Mouse (Mus musculus) forebrain, embryonic 15.5 days (tissue): ENCODE results near the gene Serinc2. TPM values are rescaled to one million over a fixed set of nuclear protein-coding genes. Genes with fewer than 3 reads are reported as not detected.

Source experiments
- ATAC-seq: fragments of 200-750 bp; cut with Nextera tagmentation; replicated peaks from 2 replicates; pipeline ENCODE4 v1.8.0; 2017; ENCODE audit warnings: mild to moderate bottlenecking, moderate TSS enrichment, moderate library complexity
- H3K27ac ChIP-seq: fragments of 300-500 bp; sonication (generic); replicated peaks from 2 replicates; pipeline ENCODE4 v1.5.1; 2015; ENCODE audit warnings: mild to moderate bottlenecking, inconsistent platforms
- H3K27me3 ChIP-seq: fragments of 300-500 bp; sonication (generic); 2 replicates; pipeline ENCODE4 v1.6.1; 2015; ENCODE audit warnings: inconsistent platforms
- H3K36me3 ChIP-seq: fragments of 300-500 bp; sonication (generic); 2 replicates; pipeline ENCODE4 v1.6.1; 2015; ENCODE audit warnings: mild to moderate bottlenecking, inconsistent platforms
- H3K4me1 ChIP-seq: fragments of 300-500 bp; sonication (generic); 2 replicates; pipeline ENCODE4 v1.6.1; 2015; ENCODE audit warnings: inconsistent platforms
- H3K4me2 ChIP-seq: fragments of 300-500 bp; sonication (generic); replicated peaks from 2 replicates; pipeline ENCODE4 v1.6.1; 2015; ENCODE audit warnings: mild to moderate bottlenecking, inconsistent platforms
- H3K4me3 ChIP-seq: fragments of 300-500 bp; sonication (generic); 2 replicates; pipeline ENCODE4 v1.5.1; 2015; ENCODE audit warnings: mild to moderate bottlenecking, inconsistent platforms
- H3K9ac ChIP-seq: fragments of 300-500 bp; sonication (generic); replicated peaks from 2 replicates; pipeline ENCODE4 v1.6.1; 2015; ENCODE audit warnings: mild to moderate bottlenecking, inconsistent platforms
- H3K9me3 ChIP-seq: fragments of 300-500 bp; sonication (generic); 2 replicates; pipeline ENCODE4 v1.6.1; 2016; ENCODE audit warnings: inconsistent platforms
- WGBS: fragments of 180-500 bp; shearing (Covaris S2); methylation state at CpG from one replicate; pipeline ENCODE4 v1.1.7; 2015; ENCODE audit warnings: mixed read lengths; 5-methylcytosine and 5-hydroxymethylcytosine counted together
- polyA plus RNA-seq: library from polyadenylated mRNA; unstranded; fragments of >200 nt; fragmentation: Nextera tagmentation; extraction: Ambion mirVana; gene quantifications from 2 replicates; pipeline ENCODE4 v1.2.1, GENCODE M21; 2015

Serinc2 gene
- 87.4 and 97.3 TPM in 2 replicates for polyA plus RNA-seq

DNA sequence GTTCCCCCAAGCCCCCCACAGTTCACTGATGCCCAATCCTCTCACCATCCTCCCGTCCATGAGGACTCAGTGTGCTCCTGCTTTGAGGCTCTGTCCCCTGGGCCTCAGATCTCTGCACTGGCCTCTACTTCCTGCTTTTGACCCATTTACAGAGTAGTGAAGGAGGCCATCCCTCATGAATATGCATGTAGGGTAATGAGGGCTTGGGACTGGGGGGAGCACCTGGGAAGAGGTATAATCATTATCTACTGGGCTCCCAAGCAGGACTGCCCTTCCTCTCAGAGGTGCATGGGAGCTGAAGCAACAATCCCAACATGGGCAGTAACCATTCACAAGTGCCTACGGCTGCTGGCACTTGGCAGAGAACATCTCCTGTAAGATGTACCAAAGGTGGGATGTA, at the start of gene Serinc2:
TSS of gene Serinc2 (minus strand) at position 101 of the 400 bp plus-strand sequence.
- H3K27me3 ChIP-seq: no peaks in the 10 kb centered on the region
- H3K9ac ChIP-seq: no peak within 1 kb of the TSS
- no peak within 1 kb of the TSS for H3K27ac ChIP-seq
- H3K4me2 ChIP-seq: no peak within 1 kb of the TSS
- no peak within 1 kb of the TSS for H3K4me3 ChIP-seq
- ATAC-seq: no peak
- peaks cover 8% of the 10 kb centered on the region for H3K4me1 ChIP-seq
- 70% methylated on average over 2 of the region's 2 CpGs for WGBS
- H3K9me3 ChIP-seq: no peaks in the 10 kb centered on the region
- H3K36me3 ChIP-seq: no peaks in the 10 kb centered on the region

DNA sequence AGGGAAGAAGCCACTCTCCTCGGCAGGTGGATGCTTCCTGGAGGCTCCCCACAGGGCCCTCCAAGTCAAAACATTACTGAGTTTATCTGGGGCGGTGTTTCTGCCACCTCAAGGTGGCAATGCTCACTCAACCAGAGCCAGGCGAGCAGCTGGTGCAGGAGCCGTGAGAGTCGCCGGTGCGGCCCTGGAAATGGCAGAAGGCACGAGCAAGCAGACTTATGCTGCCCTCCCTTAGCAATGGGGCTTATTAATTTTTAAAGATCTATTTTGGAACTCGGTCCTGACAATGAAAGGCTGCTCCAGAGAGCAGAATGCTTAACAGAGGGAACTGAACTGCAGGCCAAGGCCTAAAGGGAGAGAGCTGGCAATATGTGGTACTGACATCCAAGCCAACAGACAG, 48.4 kb upstream of the Serinc2 start:
- H3K36me3 ChIP-seq: peaks cover 59% of the 10 kb centered on the region
- no peak overlapping the region for H3K4me2 ChIP-seq
- no peak overlapping the region for H3K9ac ChIP-seq
- H3K27ac ChIP-seq: 0 out of 2 replicates have a peak overlapping the region, but pooled peaks have one; percentile 34
- H3K27me3 ChIP-seq: no peaks in the 10 kb centered on the region
- no peaks in the 10 kb centered on the region for H3K9me3 ChIP-seq
- 85% methylated on average over 9 of the region's 9 CpGs for WGBS
- H3K4me1 ChIP-seq: no peaks in the 10 kb centered on the region
- no peak for ATAC-seq
- H3K4me3 ChIP-seq: no peak overlapping the region

DNA sequence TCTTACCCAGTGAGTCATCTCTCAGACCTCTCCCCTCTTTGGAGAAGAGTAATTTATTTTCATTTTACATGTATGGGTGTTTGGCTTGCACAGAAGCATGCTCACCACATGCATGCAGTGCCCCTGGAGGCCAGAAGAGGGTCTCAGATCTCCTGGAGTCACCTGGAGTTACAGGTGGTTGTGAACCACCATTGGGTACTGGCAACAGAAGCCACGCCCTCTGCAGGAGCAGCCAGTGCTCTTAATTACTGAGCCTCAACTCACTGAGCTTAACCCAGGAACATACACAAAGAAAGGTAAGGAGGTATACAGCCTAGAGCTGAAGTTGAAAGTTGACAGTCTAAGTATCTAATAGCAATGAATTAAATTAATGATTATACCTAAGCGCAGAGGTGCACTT, 46.4 kb upstream of the Serinc2 start:
- Histone ChIP-seq H3K27me3 (no peaks in the 10 kb centered on the region), H3K9ac (no peak overlapping the region), H3K4me1 (no peaks in the 10 kb centered on the region), H3K27ac (no peak overlapping the region), H3K9me3 (no peaks in the 10 kb centered on the region), H3K4me2 (no peak overlapping the region), H3K4me3 (no peak overlapping the region), H3K36me3 (peaks cover 58% of the 10 kb centered on the region)
- ATAC-seq: no peak
- 96% methylated on average over 2 of the region's 2 CpGs for WGBS

DNA sequence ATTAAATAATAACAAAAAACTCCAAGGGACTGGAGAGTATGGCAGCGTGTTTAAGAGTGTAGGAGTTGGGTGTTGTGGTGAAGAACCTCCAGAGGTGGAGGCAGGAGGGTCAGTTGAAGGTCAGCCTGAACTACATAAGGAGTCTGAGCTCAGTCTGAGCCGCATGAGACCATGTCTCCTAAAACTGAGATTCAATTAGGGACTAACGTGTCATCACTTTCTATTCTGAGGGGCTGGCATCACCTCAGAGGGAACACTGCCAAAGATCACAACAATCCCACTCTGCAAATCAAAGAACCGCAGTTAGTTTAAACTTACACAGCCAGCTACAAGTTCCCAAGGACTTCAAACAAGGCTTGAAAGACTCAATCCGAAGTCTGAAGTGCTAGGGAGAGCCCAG, 44.6 kb upstream of the Serinc2 start:
- 72% methylated on average over 5 of the region's 5 CpGs for WGBS
- no peaks in the 10 kb centered on the region for H3K27me3 ChIP-seq
- no peaks in the 10 kb centered on the region for H3K9me3 ChIP-seq
- H3K27ac ChIP-seq: no peak overlapping the region
- no peak overlapping the region for H3K4me3 ChIP-seq
- H3K36me3 ChIP-seq: peaks cover 54% of the 10 kb centered on the region
- no peak for ATAC-seq
- H3K4me1 ChIP-seq: no peaks in the 10 kb centered on the region
- H3K9ac ChIP-seq: no peak overlapping the region
- H3K4me2 ChIP-seq: no peak overlapping the region

DNA sequence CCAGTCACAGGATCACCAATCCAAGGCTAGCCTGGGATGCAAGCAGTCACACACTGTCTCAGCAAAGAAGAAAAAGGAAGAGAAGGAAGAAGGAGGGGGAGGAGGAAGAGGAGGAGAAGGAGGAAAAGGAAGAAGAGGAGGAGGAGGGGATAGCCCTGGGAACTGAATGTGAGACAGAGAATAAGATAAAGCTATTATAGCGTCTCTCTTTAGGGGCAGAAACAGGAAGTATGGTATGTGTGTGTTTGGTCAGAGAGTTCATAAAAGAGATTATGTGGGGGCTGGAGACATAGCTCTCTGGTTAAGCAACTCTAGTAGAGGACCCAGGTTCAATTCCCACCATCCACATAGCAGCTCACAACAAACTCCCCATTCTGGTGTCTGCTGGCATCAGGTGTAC, 44.2 kb upstream of the Serinc2 start:
- Histone ChIP-seq H3K36me3 (peaks cover 51% of the 10 kb centered on the region), H3K4me1 (no peaks in the 10 kb centered on the region), H3K27me3 (no peaks in the 10 kb centered on the region), H3K4me3 (no peak overlapping the region), H3K9ac (no peak overlapping the region), H3K27ac (no peak overlapping the region), H3K9me3 (no peaks in the 10 kb centered on the region), H3K4me2 (no peak overlapping the region)
- ATAC-seq: no peak
- WGBS: 94% methylated on average over 1 of the region's 1 CpGs

DNA sequence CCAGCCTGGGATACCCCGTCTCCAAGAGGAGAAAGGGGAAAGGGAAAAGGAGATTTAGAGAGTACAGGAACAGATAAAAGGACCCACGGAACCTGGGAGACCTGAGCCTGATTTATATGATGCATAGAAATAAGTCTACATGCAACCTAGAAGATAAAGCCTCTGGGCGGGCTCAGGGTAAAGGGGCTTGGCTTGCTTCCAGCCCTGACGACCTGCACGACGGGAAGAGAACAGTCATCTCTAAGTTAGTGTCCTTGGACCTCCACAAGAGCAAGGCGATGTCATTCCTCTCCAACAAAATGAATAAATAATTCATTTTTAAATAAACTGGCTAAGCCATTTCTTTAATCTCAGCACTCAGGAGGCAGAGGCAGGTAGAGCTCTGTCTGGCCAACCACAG, 43.6 kb upstream of the Serinc2 start:
- Histone ChIP-seq H3K36me3 (peaks cover 50% of the 10 kb centered on the region), H3K4me3 (no peak overlapping the region), H3K9me3 (no peaks in the 10 kb centered on the region), H3K4me2 (no peak overlapping the region), H3K27me3 (no peaks in the 10 kb centered on the region), H3K9ac (no peak overlapping the region), H3K27ac (no peak overlapping the region), H3K4me1 (no peaks in the 10 kb centered on the region)
- WGBS: 71% methylated on average over 7 of the region's 7 CpGs
- ATAC-seq: no peak

DNA sequence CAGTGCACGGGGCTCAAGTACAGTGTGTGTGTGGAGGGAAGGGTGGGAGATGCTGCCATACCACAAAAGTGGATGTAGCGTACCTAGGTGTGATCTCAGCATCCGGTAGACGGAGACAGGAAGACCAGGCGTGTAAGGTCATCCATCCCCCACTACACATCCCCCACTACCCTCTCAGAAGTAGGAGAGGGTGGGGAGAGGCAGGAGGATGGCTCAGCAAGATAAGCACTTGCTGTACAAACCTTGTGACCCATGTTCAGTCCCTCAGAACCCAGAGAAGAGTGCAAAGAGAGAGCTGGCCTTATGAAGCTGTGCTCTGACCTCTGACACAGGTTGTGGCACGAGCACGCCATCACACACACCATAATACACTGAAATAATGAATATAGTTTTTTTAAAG, 42.6 kb upstream of the Serinc2 start:
- no peak for ATAC-seq
- H3K9ac ChIP-seq: no peak overlapping the region
- no peak overlapping the region for H3K27ac ChIP-seq
- H3K9me3 ChIP-seq: no peaks in the 10 kb centered on the region
- no peaks in the 10 kb centered on the region for H3K4me1 ChIP-seq
- WGBS: 96% methylated on average over 7 of the region's 7 CpGs
- no peaks in the 10 kb centered on the region for H3K27me3 ChIP-seq
- H3K4me3 ChIP-seq: no peak overlapping the region
- H3K36me3 ChIP-seq: peaks cover 43% of the 10 kb centered on the region
- no peak overlapping the region for H3K4me2 ChIP-seq

DNA sequence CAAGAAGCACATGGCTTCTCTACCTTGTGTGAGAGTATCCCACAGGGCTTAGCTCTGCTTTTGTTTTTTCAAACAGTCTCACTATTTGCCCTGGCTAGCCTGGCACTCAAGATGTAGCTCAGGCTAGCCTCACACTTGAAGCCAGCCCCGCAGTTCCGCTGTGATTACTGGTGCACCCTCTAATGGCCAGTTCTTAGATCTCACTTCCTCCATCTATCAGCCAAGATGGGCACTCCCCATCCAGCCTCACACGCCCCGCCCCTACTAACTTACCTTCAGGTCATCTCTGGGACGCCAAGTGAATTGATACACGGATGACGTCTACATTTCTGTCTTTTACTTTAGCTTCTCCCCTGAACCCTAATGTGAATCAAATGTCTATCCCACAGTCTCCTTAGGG, 40.6 kb upstream of the Serinc2 start:
- ATAC-seq: no peak
- 84% methylated on average over 7 of the region's 7 CpGs for WGBS
- Histone ChIP-seq H3K27me3 (no peaks in the 10 kb centered on the region), H3K4me3 (no peak overlapping the region), H3K9me3 (no peaks in the 10 kb centered on the region), H3K4me1 (no peaks in the 10 kb centered on the region), H3K27ac (no peak overlapping the region), H3K9ac (no peak overlapping the region), H3K36me3 (peaks cover 38% of the 10 kb centered on the region), H3K4me2 (no peak overlapping the region)

DNA sequence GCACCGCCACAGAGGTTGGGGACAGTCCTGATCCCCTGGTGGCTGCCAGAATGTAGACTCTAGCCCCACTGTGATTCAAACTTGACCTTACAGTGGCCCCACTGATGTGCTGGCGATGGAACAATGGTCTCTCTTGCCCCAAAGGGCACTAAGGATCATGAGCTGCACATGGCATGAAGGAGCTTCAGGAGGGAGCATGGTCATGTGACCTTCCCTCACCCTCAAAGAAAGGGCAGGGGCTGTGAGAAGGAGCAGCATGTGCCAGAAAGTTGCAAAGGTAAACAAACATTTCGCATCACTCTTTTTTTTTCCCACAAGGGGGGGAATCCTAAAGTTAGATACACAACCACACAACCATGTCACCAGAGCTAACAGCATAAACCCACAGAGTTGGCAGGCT, 39.1 kb upstream of the Serinc2 start:
- WGBS: 69% methylated on average over 3 of the region's 3 CpGs
- H3K4me3 ChIP-seq: no peak overlapping the region
- no peaks in the 10 kb centered on the region for H3K27me3 ChIP-seq
- no peak overlapping the region for H3K9ac ChIP-seq
- H3K4me2 ChIP-seq: no peak overlapping the region
- no peak for ATAC-seq
- H3K27ac ChIP-seq: no peak overlapping the region
- H3K9me3 ChIP-seq: no peaks in the 10 kb centered on the region
- H3K4me1 ChIP-seq: no peaks in the 10 kb centered on the region
- H3K36me3 ChIP-seq: peaks cover 28% of the 10 kb centered on the region

DNA sequence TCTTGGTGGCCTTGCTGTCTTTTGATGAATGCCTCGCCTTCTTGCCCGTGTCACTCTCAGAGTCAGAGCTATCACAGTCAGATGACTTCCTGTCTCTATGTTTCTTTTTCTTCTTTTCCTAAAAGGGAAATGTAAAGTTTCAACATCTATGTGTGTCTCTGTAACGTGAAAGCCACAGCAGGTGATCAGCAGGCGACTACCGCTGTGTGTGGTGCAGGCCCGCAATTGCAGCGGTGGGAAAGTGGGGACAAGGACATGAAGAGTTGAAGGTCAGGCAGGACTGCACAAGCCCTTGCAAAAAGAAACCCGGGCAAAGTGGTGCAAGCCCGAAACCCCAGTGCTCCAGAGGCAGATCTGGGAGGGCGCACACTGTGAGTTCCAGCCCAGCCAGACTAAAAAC, 37.7 kb upstream of the Serinc2 start:
- H3K27ac ChIP-seq: no peak overlapping the region
- ATAC-seq: no peak
- H3K4me3 ChIP-seq: no peak overlapping the region
- 84% methylated on average over 10 of the region's 10 CpGs for WGBS
- no peaks in the 10 kb centered on the region for H3K9me3 ChIP-seq
- H3K4me1 ChIP-seq: no peaks in the 10 kb centered on the region
- peaks cover 19% of the 10 kb centered on the region for H3K36me3 ChIP-seq
- no peaks in the 10 kb centered on the region for H3K27me3 ChIP-seq
- H3K4me2 ChIP-seq: no peak overlapping the region
- no peak overlapping the region for H3K9ac ChIP-seq

DNA sequence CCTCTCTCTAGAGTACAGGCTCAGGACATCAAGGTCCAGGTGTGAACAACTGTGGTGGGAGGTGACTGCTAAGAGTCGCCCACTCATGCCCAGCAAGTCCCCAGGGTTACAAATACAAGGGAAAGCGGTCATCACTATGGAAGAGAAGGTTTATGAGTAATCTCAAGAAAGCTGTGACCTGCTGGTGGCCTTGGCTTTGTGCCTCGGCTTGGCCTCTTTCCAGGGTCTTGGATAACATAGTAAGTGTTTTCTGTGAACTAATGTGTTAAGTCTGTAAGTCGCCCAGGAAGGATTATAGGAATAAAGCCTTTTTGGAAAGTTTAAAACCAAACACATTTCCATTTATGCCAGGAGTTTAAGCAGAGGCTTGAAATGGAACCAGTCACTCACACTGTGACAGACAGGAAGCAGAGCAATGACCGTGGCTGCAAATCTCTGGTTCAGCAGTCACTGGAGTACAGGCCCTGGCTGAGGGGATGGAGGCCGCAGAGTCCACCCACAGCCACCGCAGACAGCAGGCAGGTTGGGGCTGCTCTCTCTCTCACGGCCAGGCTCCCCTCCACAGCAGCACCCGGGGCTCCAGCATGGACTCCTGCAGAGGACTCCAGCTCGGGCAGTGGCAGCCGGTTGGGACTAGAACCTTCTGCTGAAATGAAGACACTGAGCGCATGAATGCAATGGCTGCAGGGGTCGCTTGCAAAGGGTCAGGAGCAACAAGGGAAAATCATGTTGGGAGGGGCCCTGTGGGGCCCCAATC, 36.9 kb upstream of the Serinc2 start:
- no peak overlapping the region for H3K4me2 ChIP-seq
- no peaks in the 10 kb centered on the region for H3K4me1 ChIP-seq
- no peak for ATAC-seq
- 76% methylated on average over 13 of the region's 13 CpGs for WGBS
- H3K27me3 ChIP-seq: no peaks in the 10 kb centered on the region
- no peak overlapping the region for H3K27ac ChIP-seq
- no peaks in the 10 kb centered on the region for H3K9me3 ChIP-seq
- H3K4me3 ChIP-seq: no peak overlapping the region
- no peak overlapping the region for H3K9ac ChIP-seq
- H3K36me3 ChIP-seq: peaks cover 19% of the 10 kb centered on the region

DNA sequence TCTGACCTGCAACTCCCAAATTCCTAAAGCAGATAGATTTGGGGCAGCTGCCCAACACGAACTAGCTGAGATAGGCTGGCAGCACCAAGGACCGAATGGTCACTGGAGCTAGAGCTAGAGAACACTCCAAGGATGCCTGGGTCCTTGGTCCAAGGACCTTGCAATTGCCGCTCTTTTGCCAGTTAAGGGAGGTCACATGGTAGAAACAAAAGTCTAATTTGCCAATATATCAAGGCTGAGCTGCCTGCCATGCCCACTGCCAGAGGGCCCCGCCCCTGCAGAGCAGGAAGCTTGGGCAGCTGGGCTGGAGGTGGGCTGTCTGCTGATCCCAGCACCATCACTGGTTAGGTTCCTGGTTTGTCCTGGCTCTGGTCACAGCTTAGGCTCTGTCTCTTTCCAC, 34.5 kb upstream of the Serinc2 start:
- no peak overlapping the region for H3K4me2 ChIP-seq
- WGBS: 87% methylated on average over 4 of the region's 4 CpGs
- peaks cover 19% of the 10 kb centered on the region for H3K36me3 ChIP-seq
- no peaks in the 10 kb centered on the region for H3K9me3 ChIP-seq
- H3K27me3 ChIP-seq: peaks cover 8% of the 10 kb centered on the region; the same call in 1 of the 2 replicates
- H3K27ac ChIP-seq: no peak overlapping the region
- ATAC-seq: no peak
- no peak overlapping the region for H3K4me3 ChIP-seq
- peaks cover 10% of the 10 kb centered on the region for H3K4me1 ChIP-seq
- no peak overlapping the region for H3K9ac ChIP-seq

DNA sequence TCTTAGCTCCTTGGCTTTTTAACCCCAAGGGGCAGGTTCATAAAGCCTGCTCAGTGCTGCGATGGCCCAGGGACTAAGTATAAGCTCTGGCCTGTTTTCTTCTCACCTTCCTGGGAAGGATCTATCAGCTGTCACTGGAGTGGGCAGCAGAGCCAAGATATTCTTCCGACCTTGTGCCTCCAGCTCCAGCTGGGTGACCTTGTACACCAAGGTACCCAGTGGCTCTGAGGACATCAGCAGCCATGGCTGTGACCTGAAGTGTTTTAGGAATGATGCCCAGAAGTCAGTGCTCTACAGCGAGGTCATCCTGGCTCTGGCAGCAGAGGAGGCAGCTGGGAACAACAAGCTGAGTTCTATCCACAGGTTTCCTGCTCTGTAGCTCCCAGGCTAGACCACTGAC, 33.5 kb upstream of the Serinc2 start:
- Histone ChIP-seq H3K27me3 (peaks cover 8% of the 10 kb centered on the region; the same call in 1 of the 2 replicates), H3K9ac (no peak overlapping the region), H3K9me3 (no peaks in the 10 kb centered on the region), H3K27ac (no peak overlapping the region), H3K36me3 (peaks cover 17% of the 10 kb centered on the region), H3K4me1 (peaks cover 17% of the 10 kb centered on the region), H3K4me3 (no peak overlapping the region), H3K4me2 (no peak overlapping the region)
- no peak for ATAC-seq
- 94% methylated on average over 3 of the region's 3 CpGs for WGBS
